Mouse (Mus musculus) brown adipose tissue, adult 24 weeks (tissue): ENCODE data around the gene Usp50. TPM values are rescaled to one million over a fixed set of nuclear protein-coding genes. Genes with fewer than 3 reads are reported as not detected.

Source experiments
- H3K27ac ChIP-seq: fragments of 200-500 bp; replicated peaks from 2 replicates; pipeline ENCODE4 v1.5.1; 2012; ENCODE audit warnings: low read depth, mild to moderate bottlenecking, low read length
- H3K4me1 ChIP-seq: fragments of 200-500 bp; 2 replicates; pipeline ENCODE4 v1.6.1; 2012; ENCODE audit warnings: low read length, mixed read lengths; ENCODE audit not compliant: control insufficient read depth, insufficient read depth, insufficient read length
- H3K4me3 ChIP-seq: fragments of 200-500 bp; 2 replicates; pipeline ENCODE4 v1.5.1; 2012; ENCODE audit warnings: low read depth, mild to moderate bottlenecking, low read length, moderate library complexity; ENCODE audit not compliant: insufficient read depth
- polyA plus RNA-seq: library from polyadenylated mRNA; stranded (reverse); fragments of >200 nt; gene quantifications from 2 replicates; pipeline ENCODE4 v1.2.4, GENCODE M21; 2012; ENCODE audit not compliant: missing spikeins, insufficient read depth, insufficient read length

Gene Usp50
- 5.8 and 11.5 TPM in 2 replicates for polyA plus RNA-seq

- Histone ChIP-seq H3K27ac (no peak within 1 kb of the TSS), H3K4me1 (peaks cover 4% of the 10 kb centered on the region; the same call in 1 of the 2 replicates), H3K4me3 (no peak within 1 kb of the TSS)
These were observed at the start of gene Usp50 for GRCm38 (mm10) chr2:126783370-126783769. Usp50 (minus strand) TSS chr2:126783470.

GRCm38 (mm10) chr2:126817414-126817813, 34.1 kb upstream of the Usp50 start:
- H3K27ac ChIP-seq = no peak overlapping the region
- no peak overlapping the region for H3K4me3 ChIP-seq
- H3K4me1 ChIP-seq = no peaks in the 10 kb centered on the region

- Histone ChIP-seq H3K4me1 (no peaks in the 10 kb centered on the region), H3K27ac (no peak overlapping the region), H3K4me3 (no peak overlapping the region)
These were observed 33.5 kb upstream of the Usp50 start for GRCm38 (mm10) chr2:126816644-126817347.

DNA sequence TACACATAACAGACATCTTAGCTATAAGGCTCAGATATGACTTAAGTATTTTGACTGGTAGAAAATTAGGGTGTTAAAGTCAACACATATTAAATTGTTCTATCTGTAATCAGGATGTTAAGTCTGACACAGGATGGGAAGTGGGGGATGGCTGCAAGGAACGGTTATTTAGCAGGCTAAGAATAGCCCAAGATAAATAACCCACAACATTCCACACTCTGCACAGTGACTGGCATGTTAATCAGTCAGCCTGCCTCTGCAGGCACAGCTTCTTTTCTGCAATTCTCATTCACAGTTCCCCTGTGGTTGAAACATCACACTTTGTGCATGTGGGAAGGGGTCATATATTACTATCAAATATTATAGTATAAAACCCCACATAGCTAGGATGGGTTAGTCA, 32.6 kb upstream of the Usp50 start:
- H3K27ac ChIP-seq = no peak overlapping the region
- H3K4me1 ChIP-seq = no peaks in the 10 kb centered on the region
- no peak overlapping the region for H3K4me3 ChIP-seq

DNA sequence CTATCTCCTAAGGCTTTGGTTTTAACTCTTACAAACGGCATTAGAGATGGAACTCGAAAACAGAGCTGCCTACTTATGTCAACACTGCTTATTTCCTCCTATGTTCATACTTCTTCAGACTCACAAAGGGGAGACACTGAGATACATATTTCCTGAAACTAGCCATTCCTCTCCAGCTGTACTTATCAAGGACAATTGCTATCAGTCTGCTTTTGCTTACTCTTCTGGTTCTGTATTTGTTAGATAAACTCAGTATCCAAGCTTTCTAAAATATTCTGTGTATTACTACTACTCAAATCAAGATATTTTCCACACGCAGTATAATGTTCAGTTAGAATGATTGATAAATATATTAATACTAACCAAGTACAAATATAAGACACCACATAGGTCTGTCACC, 18.7 kb upstream of the Usp50 start:
- Histone ChIP-seq H3K27ac (no peak overlapping the region), H3K4me1 (no peaks in the 10 kb centered on the region), H3K4me3 (no peak overlapping the region)

- Histone ChIP-seq H3K27ac (no peak overlapping the region), H3K4me3 (no peak overlapping the region), H3K4me1 (no peaks in the 10 kb centered on the region)
These were observed 15.2 kb upstream of the Usp50 start for GRCm38 (mm10) chr2:126798455-126798854.

GRCm38 (mm10) chr2:126795708-126796107, 12.4 kb upstream of the Usp50 start:
- Histone ChIP-seq H3K27ac (no peak overlapping the region), H3K4me1 (no peaks in the 10 kb centered on the region), H3K4me3 (no peak overlapping the region)

GRCm38 (mm10) chr2:126792611-126793010, 9.3 kb upstream of the Usp50 start:
- H3K27ac ChIP-seq = no peak overlapping the region
- no peak overlapping the region for H3K4me3 ChIP-seq
- peaks cover 4% of the 10 kb centered on the region; the same call in 1 of the 2 replicates for H3K4me1 ChIP-seq

DNA sequence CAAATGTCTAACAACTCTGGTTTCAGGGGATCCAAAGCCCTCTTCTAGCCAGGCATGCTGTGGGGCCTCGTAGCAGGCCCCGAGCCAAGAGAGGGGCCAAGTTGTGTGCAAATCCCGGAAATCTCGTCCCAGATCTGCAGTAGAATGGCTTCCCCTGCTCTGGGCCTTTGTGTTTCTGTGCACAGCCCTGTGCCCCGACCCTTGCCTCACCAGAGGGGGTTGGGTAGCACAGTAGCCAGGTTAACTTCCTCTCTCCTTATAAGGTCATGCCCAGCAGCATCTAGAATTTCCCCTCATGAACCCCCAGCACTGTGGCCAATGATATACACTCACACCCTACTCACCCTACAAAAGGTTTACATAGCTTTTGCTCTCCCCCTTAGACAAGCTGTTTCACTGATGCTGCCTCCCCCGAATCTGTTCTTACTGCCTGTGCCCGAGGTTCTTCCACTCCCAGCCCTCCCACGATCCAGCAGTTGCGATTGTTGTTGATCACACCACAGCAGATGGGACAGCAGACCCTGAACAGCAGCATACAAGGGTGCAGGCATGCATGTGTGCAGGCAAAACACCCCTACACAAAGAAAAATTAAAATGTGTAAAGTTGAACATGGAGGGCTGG, 4.6 kb upstream of the Usp50 start:
- H3K27ac ChIP-seq = 0 out of 2 replicates have a peak overlapping the region, but pooled peaks have one; percentile 14

DNA sequence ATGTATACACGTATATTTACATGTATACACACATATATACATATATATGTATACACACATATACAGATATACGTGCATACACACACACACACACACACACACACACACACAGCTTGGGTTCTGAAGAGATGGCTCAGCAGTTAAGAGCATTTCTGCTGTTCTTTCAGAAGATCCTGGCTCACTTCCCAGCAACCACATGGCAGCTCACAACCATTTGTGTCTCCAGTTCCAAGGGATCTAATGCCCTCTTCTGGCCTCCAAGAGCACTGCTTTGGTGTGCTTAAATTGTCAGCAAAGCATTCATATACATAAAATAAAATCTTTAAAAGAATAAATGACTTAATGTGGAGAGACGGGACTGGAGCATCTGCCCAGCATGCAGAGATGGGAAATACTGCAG, 837 bp downstream of the Usp50 start:
- Histone ChIP-seq H3K4me1 (no peaks in the 10 kb centered on the region), H3K4me3 (no peak overlapping the region), H3K27ac (no peak overlapping the region)

More for the DNA sequence above, 4.6 kb upstream of the Usp50 start:
- Histone ChIP-seq H3K4me3 (no peak overlapping the region), H3K4me1 (peaks cover 4% of the 10 kb centered on the region; the same call in 1 of the 2 replicates)

GRCm38 (mm10) chr2:126781478-126781877, 1.8 kb downstream of the Usp50 start:
- H3K4me3 ChIP-seq = no peak overlapping the region
- peaks cover under 1% of the 10 kb centered on the region; the same call in 1 of the 2 replicates for H3K4me1 ChIP-seq
- H3K27ac ChIP-seq = no peak overlapping the region

DNA sequence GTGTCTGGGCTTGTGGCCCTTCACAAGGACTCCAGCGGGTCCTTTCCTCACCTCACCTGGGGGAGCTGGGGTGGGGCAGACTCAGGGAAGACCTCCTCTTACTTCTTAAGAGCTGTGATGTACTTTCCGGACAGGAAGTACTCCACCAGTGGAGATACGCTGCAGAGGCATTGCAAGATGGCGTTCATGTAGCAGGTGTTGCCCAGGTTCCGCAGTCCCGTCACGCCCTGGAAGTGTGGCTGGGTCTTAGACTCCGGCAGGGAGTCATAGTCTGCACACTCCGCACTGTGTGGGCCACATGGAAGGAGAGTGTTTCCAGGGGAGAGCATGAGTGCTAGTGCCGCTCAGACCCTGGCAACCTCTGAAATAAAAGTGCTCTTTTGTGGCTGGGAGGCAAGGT, 3.0 kb downstream of the Usp50 start:
- no peak overlapping the region for H3K27ac ChIP-seq
- H3K4me1 ChIP-seq = peaks cover 5% of the 10 kb centered on the region; the same call in 1 of the 2 replicates
- H3K4me3 ChIP-seq = no peak overlapping the region

DNA sequence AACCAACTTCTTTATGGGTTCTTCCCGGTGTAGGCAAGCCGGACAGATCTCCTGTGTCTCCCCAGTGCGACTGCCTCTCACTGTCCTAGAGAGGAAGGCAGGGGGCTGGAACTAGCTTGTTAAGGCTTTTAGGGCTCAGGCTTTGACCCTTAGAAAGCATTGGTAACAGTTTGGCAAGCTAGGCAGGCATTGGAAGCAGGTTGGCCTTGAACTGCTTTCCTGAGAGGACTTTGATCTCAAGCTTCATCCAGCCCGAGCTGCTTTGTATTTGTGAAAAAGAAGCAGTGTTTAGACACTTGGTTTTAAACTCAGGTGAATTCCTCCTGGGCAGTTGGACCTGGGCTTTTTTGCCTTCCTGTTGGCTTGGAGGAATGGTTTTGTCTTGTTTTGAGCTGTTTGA, 4.5 kb downstream of the Usp50 start:
- H3K4me1 ChIP-seq = peaks cover 5% of the 10 kb centered on the region; the same call in 1 of the 2 replicates
- no peak overlapping the region for H3K27ac ChIP-seq
- no peak overlapping the region for H3K4me3 ChIP-seq

DNA sequence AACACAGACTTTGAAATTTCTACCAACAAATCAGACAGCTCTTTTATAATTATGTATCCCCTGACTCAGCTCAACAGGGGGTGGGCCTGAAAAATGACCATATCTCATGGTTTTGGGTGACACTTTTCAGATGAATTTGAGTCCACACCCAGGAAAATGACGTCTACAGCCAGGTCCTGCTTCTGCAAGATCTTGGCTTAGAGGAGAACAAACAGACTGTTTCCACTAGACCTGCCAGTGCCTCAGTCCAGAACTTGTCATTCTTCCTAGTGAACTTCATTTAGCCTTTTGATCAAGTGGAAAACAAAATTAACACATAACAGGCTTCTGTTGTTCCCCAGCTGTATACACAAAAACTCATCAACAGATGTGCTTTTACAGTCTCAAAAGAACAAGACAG, 6.9 kb downstream of the Usp50 start:
- no peak overlapping the region for H3K4me3 ChIP-seq
- H3K4me1 ChIP-seq = peaks cover 5% of the 10 kb centered on the region; the same call in 1 of the 2 replicates
- H3K27ac ChIP-seq = 0 out of 2 replicates have a peak overlapping the region, but pooled peaks have one; percentile 39

GRCm38 (mm10) chr2:126775951-126776350, 7.3 kb downstream of the Usp50 start:
- H3K4me1 ChIP-seq = peaks cover 5% of the 10 kb centered on the region; the same call in 1 of the 2 replicates
- no peak overlapping the region for H3K4me3 ChIP-seq
- peak overlapping the region; percentile 26; the same call in 1 of the 2 replicates for H3K27ac ChIP-seq

- Histone ChIP-seq H3K27ac (no peak overlapping the region), H3K4me3 (no peak overlapping the region), H3K4me1 (peaks cover 9% of the 10 kb centered on the region)
These were observed 11.1 kb downstream of the Usp50 start for GRCm38 (mm10) chr2:126772217-126772616.
